Mouse (Mus musculus) stomach, embryonic 16.5 days (tissue): ENCODE measurements around the gene Cdkn1b. TPM values are rescaled to one million over a fixed set of nuclear protein-coding genes. Genes with fewer than 3 reads are reported as not detected.

Source experiments
- ATAC-seq: fragments of 200-750 bp; cut with Nextera tagmentation; 2 replicates; pipeline ENCODE4 v1.8.0; 2017; ENCODE audit warnings: moderate number of reproducible peaks, moderate TSS enrichment; ENCODE audit not compliant: insufficient read depth, low FRiP score
- H3K27ac ChIP-seq: fragments of 300-500 bp; sonication (generic); 2 replicates; pipeline ENCODE4 v1.5.1; 2014; ENCODE audit warnings: low read length
- H3K27me3 ChIP-seq: fragments of 300-500 bp; sonication (generic); 2 replicates; pipeline ENCODE4 v1.6.1; 2014; ENCODE audit warnings: low read length, control low read depth, mixed read lengths; ENCODE audit not compliant: control insufficient read depth, insufficient read depth
- H3K36me3 ChIP-seq: fragments of 300-500 bp; sonication (generic); 2 replicates; pipeline ENCODE4 v1.6.1; 2014; ENCODE audit warnings: low read length; ENCODE audit not compliant: control insufficient read depth, insufficient read depth
- H3K4me1 ChIP-seq: fragments of 300-500 bp; sonication (generic); 2 replicates; pipeline ENCODE4 v1.6.1; 2014; ENCODE audit warnings: low read length, control low read depth, mixed read lengths; ENCODE audit not compliant: control insufficient read depth, insufficient read depth
- H3K4me2 ChIP-seq: fragments of 300-500 bp; sonication (generic); 2 replicates; pipeline ENCODE4 v1.6.1; 2014; ENCODE audit warnings: low read depth, low read length, mixed read lengths
- H3K4me3 ChIP-seq: fragments of 300-500 bp; sonication (generic); replicated peaks from 2 replicates; pipeline ENCODE4 v1.5.1; 2014; ENCODE audit warnings: mild to moderate bottlenecking, low read length
- H3K9ac ChIP-seq: fragments of 300-500 bp; sonication (generic); 2 replicates; pipeline ENCODE4 v1.6.1; 2014; ENCODE audit warnings: low read length
- H3K9me3 ChIP-seq: fragments of 300-500 bp; sonication (generic); replicated peaks from 2 replicates; pipeline ENCODE4 v1.6.1; 2016; ENCODE audit warnings: low read length, control low read depth; ENCODE audit not compliant: control insufficient read depth
- WGBS: fragments of 180-500 bp; shearing (Covaris S2); extraction: QIAGEN DNeasy Blood & Tissue Kit; methylation state at CpG from one replicate; pipeline ENCODE4 v1.1.7; 2014; 5-methylcytosine and 5-hydroxymethylcytosine counted together
- polyA plus RNA-seq: library from polyadenylated mRNA; unstranded; fragments of >200 nt; fragmentation: Nextera tagmentation; extraction: Ambion mirVana; gene quantifications from 2 replicates; pipeline ENCODE4 v1.2.1, GENCODE M21; 2015

The Cdkn1b gene
- polyA plus RNA-seq, 1 experiment from 2014 or later: 17.7 TPM

DNA sequence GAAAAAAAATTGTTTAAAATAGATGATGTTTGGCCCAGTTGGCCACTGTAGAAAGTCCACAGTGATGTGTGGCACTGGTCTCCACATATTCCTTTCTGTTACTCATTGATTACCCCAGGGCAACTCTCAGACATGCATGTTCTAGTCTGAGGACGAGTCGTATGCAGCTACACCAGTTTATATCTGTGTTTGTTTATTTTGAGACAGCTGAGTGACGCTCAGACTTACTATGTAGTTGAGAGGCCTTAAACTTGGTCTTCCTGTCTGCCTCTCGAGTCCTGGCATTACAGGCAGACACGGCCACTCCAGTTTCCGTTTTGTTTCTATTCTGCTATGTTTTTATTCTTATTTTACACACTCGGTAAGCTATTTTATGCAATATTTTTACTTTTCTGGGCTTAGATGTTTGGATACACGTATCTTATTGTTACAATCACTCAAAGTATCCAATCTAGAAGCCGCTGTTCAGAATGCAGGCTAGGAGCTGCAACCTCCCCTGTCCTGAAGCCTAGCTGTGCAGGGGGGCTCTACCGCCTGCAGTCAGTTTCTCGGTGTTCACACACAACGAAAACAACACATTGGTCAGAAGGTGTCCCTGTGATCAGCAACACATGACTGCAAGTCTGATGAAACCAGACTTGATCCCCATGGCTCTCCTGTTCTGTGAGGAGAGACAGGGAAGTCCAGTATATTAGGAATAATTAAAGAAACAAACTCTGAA lies 12.4 kb downstream of the Cdkn1b start:
- Histone ChIP-seq H3K27ac (no peak overlapping the region), H3K36me3 (no peaks in the 10 kb centered on the region), H3K4me2 (peak overlapping the region; percentile 35), H3K27me3 (no peaks in the 10 kb centered on the region), H3K4me3 (no peak overlapping the region; the same call in 1 of the 2 replicates), H3K9me3 (no peaks in the 10 kb centered on the region), H3K9ac (no peak overlapping the region), H3K4me1 (peaks cover 16% of the 10 kb centered on the region)
- WGBS: 64% methylated on average over 12 of the region's 12 CpGs
- no peak for ATAC-seq

DNA sequence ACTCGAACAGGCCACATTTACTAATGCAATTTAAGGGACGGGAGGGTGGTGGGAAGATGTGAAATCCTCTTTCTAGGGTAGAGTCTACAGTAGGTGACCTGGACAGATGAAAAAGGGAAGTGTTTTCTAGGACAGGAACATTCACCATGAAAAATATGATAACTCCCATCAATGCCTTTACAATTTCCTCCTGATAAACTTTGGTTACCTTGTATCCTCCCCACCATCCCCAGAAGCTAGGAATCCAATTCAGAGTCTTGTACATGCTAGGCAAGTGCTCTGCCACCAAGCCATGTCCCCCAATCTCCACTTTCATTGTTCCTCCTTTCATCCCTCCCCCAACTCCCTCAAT lies 13.0 kb downstream of the Cdkn1b start:
- Histone ChIP-seq H3K4me3 (no peak overlapping the region), H3K36me3 (no peaks in the 10 kb centered on the region), H3K27me3 (no peaks in the 10 kb centered on the region), H3K9ac (no peak overlapping the region), H3K9me3 (no peaks in the 10 kb centered on the region), H3K4me1 (peaks cover 16% of the 10 kb centered on the region), H3K4me2 (no peak overlapping the region; the same call in 1 of the 2 replicates), H3K27ac (no peak overlapping the region)
- WGBS: 63% methylated on average over 2 of the region's 2 CpGs
- ATAC-seq: no peak

- H3K4me2 ChIP-seq: no peak overlapping the region
- H3K4me3 ChIP-seq: no peak overlapping the region
- no peaks in the 10 kb centered on the region for H3K36me3 ChIP-seq
- no peak for ATAC-seq
- peaks cover 13% of the 10 kb centered on the region for H3K4me1 ChIP-seq
- H3K27me3 ChIP-seq: no peaks in the 10 kb centered on the region
- H3K27ac ChIP-seq: no peak overlapping the region
- no peaks in the 10 kb centered on the region for H3K9me3 ChIP-seq
- WGBS: 84% methylated on average over 5 of the region's 5 CpGs
- H3K9ac ChIP-seq: no peak overlapping the region
Observed at GRCm38 (mm10) chr6:134934305-134934704, 14.1 kb downstream of the Cdkn1b start.

DNA sequence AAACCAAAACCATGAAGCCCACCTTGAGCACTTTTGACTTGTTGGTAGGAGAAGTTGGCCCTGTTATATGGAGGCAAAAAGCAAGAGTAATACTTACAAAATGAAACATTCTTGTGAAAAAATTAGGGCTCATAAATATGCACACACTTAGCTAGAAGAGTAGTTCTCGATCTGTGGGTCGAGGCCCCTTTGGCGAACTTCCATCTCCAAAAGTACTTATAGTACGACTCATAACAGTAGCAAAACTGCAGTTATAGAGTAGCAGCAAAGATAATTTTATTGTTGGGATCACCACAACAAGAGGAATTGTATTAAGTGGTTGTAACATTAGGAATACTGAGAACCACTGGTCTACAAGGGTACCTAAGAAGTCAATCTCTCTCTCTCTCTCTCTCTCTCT lies 19.6 kb downstream of the Cdkn1b start:
- Histone ChIP-seq H3K9me3 (no peaks in the 10 kb centered on the region), H3K4me3 (no peak overlapping the region), H3K4me2 (no peak overlapping the region), H3K4me1 (no peaks in the 10 kb centered on the region; the same call in 1 of the 2 replicates), H3K27me3 (no peaks in the 10 kb centered on the region), H3K36me3 (0 out of 2 replicates have a peak, but pooled peaks cover 4% of the 10 kb centered on the region), H3K9ac (no peak overlapping the region), H3K27ac (no peak overlapping the region)
- WGBS: 75% methylated on average over 4 of the region's 4 CpGs
- ATAC-seq: no peak

DNA sequence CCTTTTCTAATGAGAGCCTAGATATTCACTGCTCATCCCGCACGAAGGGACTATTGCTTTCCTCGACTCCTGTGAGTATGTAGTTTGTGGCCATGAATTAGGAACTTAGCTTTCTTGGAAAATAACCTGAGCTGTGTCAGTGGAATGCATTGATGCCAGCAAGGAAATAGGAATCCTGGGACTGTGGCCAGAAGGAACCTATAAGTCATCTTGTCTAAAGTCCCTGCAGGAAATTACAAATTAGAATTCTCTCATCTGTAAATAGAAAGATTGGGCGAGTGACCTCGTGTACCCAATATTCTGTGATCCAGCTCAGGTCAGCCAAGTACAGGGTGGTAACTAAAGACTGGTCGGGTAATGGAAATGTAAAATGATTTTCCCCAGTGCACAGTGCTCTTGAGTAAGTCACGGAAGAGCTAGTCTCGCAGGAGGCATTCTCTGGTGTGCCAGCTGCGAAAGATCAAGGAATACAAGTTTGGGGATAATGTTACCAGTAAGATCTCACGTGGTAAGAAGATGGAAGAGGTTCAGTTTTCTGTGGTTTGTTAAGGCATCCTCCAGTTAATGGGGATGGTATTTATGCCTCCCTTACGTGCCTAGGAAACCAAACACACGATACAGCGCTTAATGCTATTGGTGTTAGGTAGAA lies 23.7 kb downstream of the Cdkn1b start:
- Histone ChIP-seq H3K36me3 (0 out of 2 replicates have a peak, but pooled peaks cover 4% of the 10 kb centered on the region), H3K27ac (no peak overlapping the region), H3K4me1 (no peaks in the 10 kb centered on the region; the same call in 1 of the 2 replicates), H3K9me3 (no peaks in the 10 kb centered on the region), H3K4me3 (no peak overlapping the region), H3K9ac (no peak overlapping the region), H3K27me3 (no peaks in the 10 kb centered on the region), H3K4me2 (no peak overlapping the region)
- ATAC-seq: no peak
- 64% methylated on average over 13 of the region's 13 CpGs for WGBS

DNA sequence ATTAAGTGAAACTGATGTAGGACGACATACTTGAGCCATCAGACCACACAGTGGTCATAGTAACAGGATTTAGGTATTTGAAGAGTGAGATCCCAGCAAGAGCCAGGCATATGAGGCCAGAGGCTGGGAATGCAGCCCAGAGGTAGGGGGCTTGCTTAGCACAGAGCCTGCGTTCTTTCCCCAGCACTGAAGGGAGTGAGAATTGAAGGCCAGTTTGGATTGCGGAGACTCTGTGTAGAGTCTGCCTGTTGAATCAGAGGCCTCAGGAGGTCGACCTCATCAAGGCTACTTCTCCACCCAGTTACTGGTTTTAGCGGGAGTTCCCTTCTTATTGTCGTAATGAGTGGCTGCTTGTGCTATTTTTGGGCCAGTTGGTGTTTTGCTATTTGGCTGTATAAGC lies 25.9 kb downstream of the Cdkn1b start:
- Histone ChIP-seq H3K9me3 (no peaks in the 10 kb centered on the region), H3K9ac (no peak overlapping the region), H3K4me1 (no peaks in the 10 kb centered on the region), H3K27me3 (no peaks in the 10 kb centered on the region), H3K27ac (no peak overlapping the region), H3K4me3 (no peak overlapping the region), H3K36me3 (0 out of 2 replicates have a peak, but pooled peaks cover 4% of the 10 kb centered on the region), H3K4me2 (no peak overlapping the region)
- 73% methylated on average over 6 of the region's 6 CpGs for WGBS
- ATAC-seq: no peak

DNA sequence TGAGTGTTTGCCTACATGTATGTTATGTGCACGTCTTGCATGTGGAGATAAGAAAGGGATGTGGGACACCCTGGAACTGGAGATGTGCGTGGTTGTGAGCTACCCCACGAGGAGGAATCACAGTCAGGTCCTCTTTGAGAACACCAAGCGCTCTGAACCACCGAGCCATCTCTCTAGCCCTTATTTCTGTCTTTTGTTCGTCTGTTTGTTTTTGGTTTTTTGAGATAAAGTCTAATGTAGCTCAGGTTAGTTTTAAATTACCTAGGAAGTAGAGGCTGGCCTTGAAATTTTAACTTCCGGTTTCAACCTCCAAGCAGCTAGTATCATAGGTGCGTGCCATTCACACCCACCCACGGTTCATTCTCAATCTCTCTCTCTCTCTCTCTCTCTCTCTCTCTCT lies 26.7 kb downstream of the Cdkn1b start:
- no peak overlapping the region for H3K4me2 ChIP-seq
- no peaks in the 10 kb centered on the region for H3K27me3 ChIP-seq
- H3K4me3 ChIP-seq: no peak overlapping the region
- no peak overlapping the region for H3K9ac ChIP-seq
- no peak for ATAC-seq
- H3K9me3 ChIP-seq: no peaks in the 10 kb centered on the region
- WGBS: 72% methylated on average over 9 of the region's 9 CpGs
- no peak overlapping the region for H3K27ac ChIP-seq
- H3K4me1 ChIP-seq: no peaks in the 10 kb centered on the region
- H3K36me3 ChIP-seq: 0 out of 2 replicates have a peak, but pooled peaks cover 2% of the 10 kb centered on the region

DNA sequence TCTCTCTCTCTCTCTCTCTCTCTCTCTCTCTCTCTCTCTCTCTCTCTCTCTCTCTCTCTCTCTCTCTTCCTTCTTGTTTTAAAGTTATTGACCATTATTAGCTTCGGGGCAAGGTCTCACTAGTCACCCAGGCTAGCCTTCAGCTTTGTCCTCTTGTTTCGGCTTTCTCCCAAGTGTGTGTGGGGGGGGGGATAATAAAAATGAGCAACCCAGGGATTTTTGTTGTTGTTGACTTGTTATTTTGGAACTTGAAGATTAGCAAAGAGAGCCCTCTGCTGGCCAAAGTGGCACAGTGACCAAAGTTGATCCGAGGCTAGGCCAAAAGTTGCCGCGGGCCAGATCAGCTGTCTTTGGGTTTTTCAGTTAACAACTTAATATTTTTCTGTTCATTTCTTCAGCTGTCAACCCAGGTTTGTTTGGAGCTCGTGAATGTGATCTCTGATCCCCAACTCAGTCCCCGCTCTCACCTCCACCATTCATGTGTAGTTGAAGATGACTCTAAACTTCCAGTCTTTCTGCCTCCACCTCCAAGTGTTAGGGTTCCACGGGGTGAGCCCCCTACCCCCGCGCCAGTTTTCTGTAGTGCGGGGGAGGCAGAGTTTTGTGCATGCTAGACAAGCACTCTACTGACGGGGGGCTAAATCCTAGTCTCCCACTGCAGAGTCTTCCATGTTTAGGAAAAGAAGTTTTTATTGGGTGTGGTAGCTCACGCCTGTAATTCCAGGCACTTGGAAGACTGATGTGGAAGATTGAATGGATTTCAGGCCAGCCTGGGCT lies 27.3 kb downstream of the Cdkn1b start:
- H3K36me3 ChIP-seq: no peaks in the 10 kb centered on the region

DNA sequence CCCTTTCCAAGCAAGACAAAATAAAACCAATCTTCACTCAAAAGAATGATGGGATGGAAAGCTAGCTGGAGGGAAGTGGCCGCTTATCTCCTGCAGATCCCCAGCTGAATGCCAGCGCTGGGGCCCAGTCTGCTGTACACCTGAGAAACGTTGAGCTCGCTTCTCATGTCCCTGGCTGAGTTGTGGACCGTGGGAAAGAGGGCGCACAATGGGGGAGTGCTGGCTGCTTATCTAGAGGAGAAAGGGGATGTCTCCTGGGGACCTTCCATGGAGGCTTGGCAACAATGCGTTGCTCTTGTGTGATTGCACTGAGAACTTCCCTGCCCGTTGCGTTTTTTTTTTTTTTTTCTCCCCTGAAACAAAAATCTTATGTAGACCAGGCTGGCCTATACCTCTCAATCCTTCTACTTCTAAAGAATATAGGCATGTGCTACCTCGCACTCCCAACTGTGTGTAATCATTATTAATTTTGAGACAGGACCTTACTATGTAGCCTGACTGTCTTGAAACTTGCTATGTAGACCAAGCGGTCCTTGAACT lies 28.4 kb downstream of the Cdkn1b start:
- H3K27ac ChIP-seq: no peak overlapping the region
- H3K9me3 ChIP-seq: no peaks in the 10 kb centered on the region
- H3K36me3 ChIP-seq: no peaks in the 10 kb centered on the region
- no peaks in the 10 kb centered on the region for H3K4me1 ChIP-seq
- H3K27me3 ChIP-seq: no peaks in the 10 kb centered on the region
- H3K4me3 ChIP-seq: no peak overlapping the region
- no peak overlapping the region for H3K9ac ChIP-seq
- WGBS: 71% methylated on average over 11 of the region's 11 CpGs
- ATAC-seq: no peak
- no peak overlapping the region for H3K4me2 ChIP-seq

More for the DNA sequence above, 27.3 kb downstream of the Cdkn1b start:
- Histone ChIP-seq H3K4me1 (no peaks in the 10 kb centered on the region), H3K9me3 (no peaks in the 10 kb centered on the region), H3K9ac (no peak overlapping the region), H3K4me3 (no peak overlapping the region), H3K27ac (no peak overlapping the region), H3K27me3 (no peaks in the 10 kb centered on the region), H3K4me2 (no peak overlapping the region)
- 46% methylated on average over 13 of the region's 13 CpGs for WGBS
- ATAC-seq: no peak
